Mouse (Mus musculus) lung, embryonic 14.5 days (tissue): ENCODE data around the gene Naga. TPM values are rescaled to one million over a fixed set of nuclear protein-coding genes. Genes with fewer than 3 reads are reported as not detected.

Experiments used
- ATAC-seq: fragments of 200-750 bp; cut with Nextera tagmentation; 2 replicates; pipeline ENCODE4 v1.8.0; 2017; ENCODE audit warnings: mild to moderate bottlenecking, moderate TSS enrichment, moderate library complexity; ENCODE audit not compliant: insufficient read depth
- DNase-seq: peaks from one replicate; pipeline ENCODE4 v3.0.0-alpha.2; 2015
- H3K27ac ChIP-seq: fragments of 300-500 bp; sonication (generic); 2 replicates; pipeline ENCODE4 v1.5.1; 2014; ENCODE audit warnings: low read depth, mild to moderate bottlenecking, moderate library complexity
- H3K27me3 ChIP-seq: fragments of 300-500 bp; sonication (generic); 2 replicates; pipeline ENCODE4 v1.6.1; 2014; ENCODE audit warnings: low read length, control low read depth; ENCODE audit not compliant: insufficient read depth
- H3K36me3 ChIP-seq: fragments of 300-500 bp; sonication (generic); 2 replicates; pipeline ENCODE4 v1.6.1; 2014; ENCODE audit warnings: control low read depth; ENCODE audit not compliant: insufficient read depth
- H3K4me1 ChIP-seq: fragments of 300-500 bp; sonication (generic); 2 replicates; pipeline ENCODE4 v1.6.1; 2014; ENCODE audit warnings: antibody characterized with exemption, control low read depth; ENCODE audit not compliant: insufficient read depth
- H3K4me2 ChIP-seq: fragments of 300-500 bp; sonication (generic); 2 replicates; pipeline ENCODE4 v1.6.1; 2014; ENCODE audit warnings: mild to moderate bottlenecking
- H3K4me3 ChIP-seq: fragments of 300-500 bp; sonication (generic); 2 replicates; pipeline ENCODE4 v1.5.1; 2014; ENCODE audit warnings: low read depth, low read length
- H3K9ac ChIP-seq: fragments of 300-500 bp; sonication (generic); 2 replicates; pipeline ENCODE4 v1.6.1; 2014
- H3K9me3 ChIP-seq: fragments of 300-500 bp; sonication (generic); 2 replicates; pipeline ENCODE4 v1.6.1; 2016; ENCODE audit warnings: low read depth, low read length, control low read depth
- CTCF ChIP-seq: IDR thresholded peaks from 2 replicates; pipeline ENCODE4 v1.5.1; 2016; ENCODE audit warnings: antibody characterized with exemption, low read depth
- WGBS: fragments of 180-500 bp; shearing (Covaris S2); extraction: QIAGEN DNeasy Blood & Tissue Kit; methylation state at CpG from one replicate; pipeline ENCODE4 v1.1.7; 2014; 5-methylcytosine and 5-hydroxymethylcytosine counted together
- polyA plus RNA-seq: library from polyadenylated mRNA; unstranded; fragments of >200 nt; fragmentation: Nextera tagmentation; extraction: Ambion mirVana; gene quantifications from 2 replicates; pipeline ENCODE4 v1.2.1, GENCODE M21; 2014

The Naga gene
- polyA plus RNA-seq, 1 experiment from 2014 or later, result 45.9 TPM

DNA sequence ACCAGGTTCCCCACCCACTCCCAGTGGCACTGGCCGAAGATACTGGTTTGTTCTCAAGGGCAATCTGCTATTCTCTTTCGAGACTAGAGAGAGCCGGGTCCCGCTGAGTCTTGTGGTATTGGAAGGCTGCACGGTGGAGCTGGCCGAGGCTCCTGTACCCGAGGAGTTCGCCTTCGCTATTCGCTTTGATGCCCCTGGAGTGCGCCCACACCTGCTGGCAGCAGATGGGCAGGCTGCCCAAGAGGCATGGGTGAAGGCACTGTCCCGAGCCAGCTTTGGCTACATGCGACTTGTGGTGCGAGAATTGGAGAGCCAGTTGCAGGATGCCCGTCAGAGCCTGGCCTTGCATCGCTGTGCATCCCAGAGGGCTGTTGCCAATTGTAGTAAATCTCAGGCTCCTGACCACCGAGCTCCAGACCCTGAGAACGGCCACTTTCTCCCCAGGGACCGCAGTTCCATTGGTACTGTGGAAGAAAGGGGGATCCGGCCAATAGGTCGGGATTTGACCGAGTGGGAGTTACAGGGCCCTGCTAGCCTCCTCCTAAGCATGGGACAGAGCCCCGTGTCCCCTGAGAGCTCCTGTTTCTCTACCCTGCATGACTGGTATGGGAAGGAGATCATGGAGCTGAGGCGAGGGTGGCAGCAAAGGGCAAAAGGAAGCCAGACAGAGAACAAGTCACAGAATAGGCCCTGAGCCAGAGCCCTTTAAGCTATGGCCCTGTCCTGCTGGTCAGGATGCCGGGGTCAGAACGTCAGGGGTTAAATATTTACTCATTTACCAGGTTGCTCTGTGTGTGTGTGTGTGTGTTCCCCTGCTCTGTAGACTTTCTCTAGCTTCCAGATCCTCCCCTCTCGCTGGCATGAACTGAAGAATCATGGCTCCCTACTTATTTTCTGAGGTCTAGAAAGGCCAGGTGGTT is 4.9 kb upstream of the Naga start:
- no peak for TF ChIP-seq CTCF
- ATAC-seq, result no peak
- WGBS, result 89% methylated on average over 27 of the region's 27 CpGs
- peaks cover 7% of the 10 kb centered on the region; the same call in 1 of the 2 replicates for H3K4me1 ChIP-seq
- H3K4me2 ChIP-seq, result peak overlapping the region; percentile 8; the same call in 1 of the 2 replicates
- H3K9me3 ChIP-seq, result no peaks in the 10 kb centered on the region
- no peak overlapping the region for H3K27ac ChIP-seq
- no peak overlapping the region for H3K4me3 ChIP-seq
- no peak for DNase-seq
- H3K36me3 ChIP-seq, result peaks cover 15% of the 10 kb centered on the region
- no peak overlapping the region for H3K9ac ChIP-seq
- H3K27me3 ChIP-seq, result no peaks in the 10 kb centered on the region

DNA sequence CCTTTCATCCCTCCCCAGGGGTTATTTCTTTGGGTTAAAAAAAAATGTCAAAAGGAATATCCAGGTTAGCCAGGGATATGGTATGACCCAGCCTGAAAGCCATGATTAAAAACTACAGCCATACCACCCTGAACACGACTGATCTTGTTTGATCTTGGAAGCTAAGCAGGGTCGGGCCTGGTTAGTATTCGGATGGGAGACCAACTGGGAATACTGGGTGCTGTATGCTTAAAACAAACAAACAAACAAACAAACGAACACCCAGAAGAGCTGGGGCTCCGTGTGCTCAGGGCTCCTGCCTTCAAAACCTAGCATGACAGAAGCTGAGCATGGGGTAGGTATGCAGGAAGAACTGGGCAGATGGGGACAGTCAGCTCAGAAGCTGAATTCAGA is 3.8 kb upstream of the Naga start:
- Histone ChIP-seq H3K27me3 (no peaks in the 10 kb centered on the region), H3K9ac (peak overlapping the region; percentile 75), H3K36me3 (peaks cover 4% of the 10 kb centered on the region; the same call in 1 of the 2 replicates), H3K4me1 (peaks cover 11% of the 10 kb centered on the region), H3K9me3 (no peaks in the 10 kb centered on the region), H3K27ac (peak overlapping the region; percentile 87; the same call in 1 of the 2 replicates), H3K4me3 (peak overlapping the region; percentile 51), H3K4me2 (peak overlapping the region; percentile 68)
- DNase-seq, result no peak
- ATAC-seq, result no peak
- TF ChIP-seq CTCF, result no peak
- WGBS, result 65% methylated on average over 5 of the region's 5 CpGs

DNA sequence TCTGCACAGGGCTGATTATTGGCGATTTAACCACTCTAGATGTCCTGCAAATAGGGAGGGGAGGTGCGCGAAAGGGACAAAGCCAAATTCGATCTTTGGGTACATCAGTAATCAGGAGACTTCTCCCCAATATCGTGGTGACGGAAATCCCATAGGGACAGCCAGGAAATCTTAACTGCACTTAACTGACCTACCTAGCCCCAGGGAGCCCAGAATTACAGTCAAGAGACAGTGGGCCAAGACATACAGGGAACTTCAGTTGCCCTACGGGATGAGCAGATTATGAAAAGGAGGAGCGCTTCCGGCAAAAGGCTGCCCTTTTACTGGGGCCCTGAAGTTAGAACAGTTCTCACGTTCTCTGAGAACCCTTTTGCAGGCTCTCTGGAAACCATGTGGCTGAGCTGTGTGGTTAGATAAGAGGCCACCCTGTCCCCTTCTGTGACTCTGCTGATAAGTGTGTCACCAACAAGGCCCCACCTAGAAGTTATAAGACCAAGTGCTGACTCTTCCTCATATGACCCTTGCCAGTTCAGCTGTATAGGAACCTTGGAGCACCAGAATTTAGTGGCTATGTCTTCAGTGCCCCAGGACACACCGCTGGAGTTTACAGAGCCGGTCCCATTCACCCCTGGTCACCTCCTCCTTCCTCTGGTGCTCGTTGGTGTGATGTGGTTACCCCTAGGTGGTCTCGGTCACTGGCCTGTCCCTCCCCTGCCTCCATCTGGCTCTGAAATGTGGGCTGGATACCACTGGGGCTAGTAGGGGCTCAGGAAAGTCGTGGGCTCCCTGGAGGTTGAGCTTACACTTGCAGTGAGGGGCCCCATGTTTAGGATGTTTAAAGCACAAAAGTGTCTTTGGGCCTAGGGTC is 3.2 kb upstream of the Naga start:
- 44% methylated on average over 15 of the region's 15 CpGs for WGBS
- H3K27me3 ChIP-seq, result no peaks in the 10 kb centered on the region
- peak overlapping the region; percentile 75 for H3K9ac ChIP-seq
- H3K9me3 ChIP-seq, result no peaks in the 10 kb centered on the region
- peaks cover 8% of the 10 kb centered on the region for H3K4me1 ChIP-seq
- peak overlapping the region; percentile 68 for H3K4me2 ChIP-seq
- peak overlapping the region; percentile 51 for H3K4me3 ChIP-seq
- peaks cover under 1% of the 10 kb centered on the region; the same call in 1 of the 2 replicates for H3K36me3 ChIP-seq
- ATAC-seq, result no peak
- DNase-seq, result peak; percentile 36
- TF ChIP-seq CTCF, result no peak
- H3K27ac ChIP-seq, result peak overlapping the region; percentile 87

DNA sequence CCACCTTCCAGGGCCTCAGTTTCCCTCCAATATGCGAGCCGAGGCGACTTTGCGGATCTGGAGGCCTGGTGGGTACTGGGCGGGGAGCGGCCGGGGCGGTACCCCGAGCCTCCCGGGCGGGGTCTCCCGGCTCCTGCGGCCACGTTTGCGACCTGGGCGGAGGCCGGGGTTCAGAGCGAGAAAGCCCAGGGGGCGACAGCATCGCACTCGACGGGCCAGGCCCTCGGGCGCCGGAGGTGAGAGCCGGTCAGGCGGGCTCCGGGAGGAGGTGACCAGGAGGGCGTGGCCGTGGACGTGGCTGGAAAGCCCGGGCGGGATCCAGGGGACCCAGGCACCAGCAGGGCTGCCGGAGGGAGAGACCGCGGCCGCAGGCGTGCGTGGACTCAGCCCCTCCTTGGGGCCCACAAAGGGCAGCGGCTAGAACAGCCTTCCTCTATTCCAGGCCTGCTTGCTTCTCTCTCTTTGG is 2.3 kb upstream of the Naga start:
- Histone ChIP-seq H3K9ac (peak overlapping the region; percentile 75), H3K4me3 (peak overlapping the region; percentile 51), H3K4me2 (peak overlapping the region; percentile 68), H3K4me1 (peaks cover 8% of the 10 kb centered on the region; the same call in 1 of the 2 replicates), H3K27ac (peak overlapping the region; percentile 87), H3K27me3 (no peaks in the 10 kb centered on the region), H3K36me3 (peaks cover 8% of the 10 kb centered on the region), H3K9me3 (no peaks in the 10 kb centered on the region)
- DNase-seq, result peak; percentile 78
- peak; percentile 8; the same call in 1 of the 2 replicates for ATAC-seq
- no peak for TF ChIP-seq CTCF
- 2% methylated on average over 32 of the region's 40 CpGs for WGBS

DNA sequence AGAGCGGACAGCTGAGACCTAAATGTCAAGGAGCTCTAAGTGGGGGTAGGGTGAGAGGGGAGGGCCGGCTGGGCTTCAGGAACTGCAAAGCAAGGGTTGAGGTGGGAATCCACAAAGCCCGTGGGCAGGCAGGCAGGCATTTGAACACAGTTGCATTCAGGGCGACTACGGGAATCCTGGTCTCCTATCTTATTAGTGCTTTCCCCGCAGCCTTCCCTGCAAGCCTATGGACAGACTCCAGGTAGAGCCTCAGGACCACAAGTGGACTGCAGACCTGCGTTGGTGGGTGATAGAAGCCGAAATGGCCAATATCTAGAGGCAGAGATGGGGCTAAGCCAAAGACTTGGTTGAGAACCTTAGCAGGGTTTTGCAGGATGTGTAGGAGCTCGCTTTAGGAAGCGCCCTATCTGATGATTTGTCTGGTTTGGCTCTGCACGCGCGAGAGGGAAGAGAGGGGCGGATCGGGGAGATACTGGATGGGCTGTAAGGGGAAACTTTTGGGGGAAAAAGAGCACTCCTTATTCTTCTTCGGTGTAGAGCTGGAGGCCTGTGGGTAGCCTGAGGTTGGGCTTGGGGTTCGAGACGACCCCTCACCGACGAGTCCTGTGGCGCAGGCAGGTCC is 1.8 kb upstream of the Naga start:
- ATAC-seq, result no peak
- peak; percentile 61 for DNase-seq
- 27% methylated on average over 21 of the region's 21 CpGs for WGBS

DNA sequence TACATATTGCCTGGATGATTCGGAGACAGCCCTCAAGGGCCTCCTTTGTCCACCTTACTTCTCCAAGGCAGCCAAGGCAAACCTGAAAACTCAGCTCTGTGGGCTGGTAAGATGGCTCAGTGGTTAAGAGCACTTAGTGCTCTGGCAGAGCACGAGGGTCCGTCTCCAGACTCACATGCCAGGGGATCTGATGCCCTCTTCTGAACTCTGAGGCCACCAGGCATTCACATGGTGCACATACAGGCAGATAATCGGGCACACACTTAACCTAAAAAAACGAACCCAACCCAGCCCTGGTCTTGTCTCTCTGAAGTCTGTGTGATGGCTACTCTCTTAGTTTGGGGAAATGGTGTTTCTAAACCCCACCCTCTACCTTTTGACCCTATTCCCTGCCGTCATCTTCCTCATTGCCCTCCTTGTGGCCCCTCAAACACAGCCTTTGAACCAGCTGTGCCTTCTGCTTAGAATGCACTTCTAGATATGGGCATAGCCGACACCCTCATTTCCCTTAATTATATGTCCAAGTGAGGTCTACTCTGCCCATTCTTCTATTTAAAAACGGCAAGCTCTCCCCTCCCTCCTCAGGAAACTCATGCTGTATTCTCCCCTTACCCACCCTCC is 1.0 kb upstream of the Naga start:
- Histone ChIP-seq H3K4me2 (peak overlapping the region; percentile 68), H3K27me3 (no peaks in the 10 kb centered on the region), H3K4me3 (no peak overlapping the region), H3K36me3 (peaks cover 21% of the 10 kb centered on the region), H3K9me3 (no peaks in the 10 kb centered on the region), H3K4me1 (peaks cover 8% of the 10 kb centered on the region; the same call in 1 of the 2 replicates), H3K9ac (no peak overlapping the region), H3K27ac (no peak overlapping the region; the same call in 1 of the 2 replicates)
- no peak for TF ChIP-seq CTCF
- 52% methylated on average over 8 of the region's 8 CpGs for WGBS
- ATAC-seq (no peak), DNase-seq (no peak)

More for the DNA sequence above, 1.8 kb upstream of the Naga start:
- TF ChIP-seq CTCF, result no peak
- Histone ChIP-seq H3K4me3 (peak overlapping the region; percentile 51), H3K9ac (peak overlapping the region; percentile 75), H3K27me3 (no peaks in the 10 kb centered on the region), H3K27ac (peak overlapping the region; percentile 87), H3K36me3 (peaks cover 13% of the 10 kb centered on the region), H3K4me1 (peaks cover 8% of the 10 kb centered on the region; the same call in 1 of the 2 replicates), H3K4me2 (peak overlapping the region; percentile 68), H3K9me3 (no peaks in the 10 kb centered on the region)
